Mouse (Mus musculus) CH12F3 (cell line): ENCODE data around the gene Ptprb.

Source experiments
- in situ Hi-C: fragments of 300-500 bp; cut with MboI; formaldehyde crosslinking; loops from 2 replicates; pipeline ENCODE4 v1.14.3; 2020; ENCODE audit warnings: low sequenced_read_pairs

Ptprb gene

DNA sequence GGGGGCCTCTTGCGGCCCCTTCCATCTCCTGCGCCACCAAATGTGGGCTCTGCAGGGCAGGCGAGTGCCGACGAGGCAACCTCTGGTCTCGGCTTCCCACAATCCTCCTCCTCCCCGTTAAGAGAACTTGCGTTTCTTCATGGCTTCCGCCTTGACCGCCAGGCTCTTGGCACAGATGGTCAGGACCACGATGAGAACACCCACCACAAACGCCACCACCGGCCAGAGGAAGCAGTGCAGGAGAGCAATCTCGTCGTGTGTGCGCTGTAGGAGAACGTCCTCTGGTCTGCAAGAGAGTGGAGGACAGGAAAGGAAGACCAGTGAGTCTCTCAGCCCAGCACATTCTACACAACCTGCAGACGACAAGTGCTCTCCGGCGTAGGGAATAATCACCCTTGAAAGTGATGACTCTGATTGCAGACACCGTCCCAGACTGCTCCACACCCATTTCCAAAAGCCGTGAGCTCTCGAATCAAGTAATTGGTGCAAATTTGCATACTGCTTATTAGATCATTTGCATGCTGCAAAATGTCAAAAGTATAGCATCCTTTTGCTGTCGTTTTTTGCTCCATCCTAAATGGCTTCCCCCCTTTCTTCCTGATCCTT lies 142.9 kb downstream of the Ptprb start:
- in situ Hi-C loops, result no loop called here

DNA sequence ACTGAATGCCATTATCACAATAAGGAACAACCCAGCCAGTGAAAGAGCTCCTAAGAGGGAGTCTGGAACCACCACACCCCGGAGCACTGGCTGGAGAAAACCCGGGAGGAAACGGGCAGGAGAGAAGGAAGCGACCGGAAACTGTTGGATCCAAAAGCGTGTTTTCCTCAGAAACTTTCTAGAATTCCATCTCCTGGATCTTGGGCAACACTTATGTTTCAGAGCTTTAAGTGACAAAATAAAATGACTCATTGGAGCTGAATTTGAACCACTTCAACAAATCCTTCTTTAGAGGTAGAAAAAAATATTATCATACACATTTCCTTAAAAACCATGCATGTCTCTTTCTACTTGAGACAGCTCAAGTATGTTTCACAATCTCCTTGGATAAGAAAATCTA lies 145.7 kb downstream of the Ptprb start:
- in situ Hi-C loops, result no loop called here

DNA sequence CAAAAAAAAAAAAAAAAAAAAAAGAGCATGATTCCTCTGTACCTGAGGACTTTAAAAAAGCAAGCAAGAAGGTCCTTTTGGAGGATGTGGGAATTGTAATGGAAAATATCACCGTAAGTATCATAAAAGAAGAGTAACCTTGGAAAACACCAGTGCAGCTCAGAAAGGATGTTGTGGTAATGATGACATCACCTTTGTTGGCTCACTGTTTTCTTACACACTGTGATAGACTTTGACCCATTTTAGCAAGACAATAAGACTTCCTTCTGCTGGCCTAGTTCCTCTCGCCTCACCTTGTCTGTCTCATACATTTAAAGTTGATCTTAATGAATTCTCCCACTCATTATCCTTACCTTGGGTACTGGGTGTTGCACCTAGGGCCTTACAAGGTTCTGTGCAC lies 147.2 kb downstream of the Ptprb start:
- in situ Hi-C loops, result no loop called here

DNA sequence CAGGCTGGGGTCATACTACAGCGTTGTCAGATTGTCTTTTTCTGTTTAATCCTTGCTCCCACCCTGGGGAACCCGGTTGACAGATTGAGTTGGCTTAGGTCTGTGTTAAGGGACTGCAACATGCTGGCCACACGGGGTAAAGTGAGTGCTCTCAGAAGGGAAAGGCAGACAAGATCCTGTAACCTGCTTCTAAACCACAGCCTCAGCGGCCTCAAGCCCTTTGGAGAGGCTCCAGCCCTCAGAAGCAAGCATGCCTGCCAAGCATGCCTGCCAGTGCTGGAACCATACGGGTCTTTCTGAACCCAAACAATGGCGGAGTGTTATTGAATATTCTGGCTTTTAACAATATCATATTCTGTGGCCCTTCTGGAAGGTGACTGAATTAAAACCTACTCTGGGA lies 149.6 kb downstream of the Ptprb start:
- in situ Hi-C loops, result no loop called here

DNA sequence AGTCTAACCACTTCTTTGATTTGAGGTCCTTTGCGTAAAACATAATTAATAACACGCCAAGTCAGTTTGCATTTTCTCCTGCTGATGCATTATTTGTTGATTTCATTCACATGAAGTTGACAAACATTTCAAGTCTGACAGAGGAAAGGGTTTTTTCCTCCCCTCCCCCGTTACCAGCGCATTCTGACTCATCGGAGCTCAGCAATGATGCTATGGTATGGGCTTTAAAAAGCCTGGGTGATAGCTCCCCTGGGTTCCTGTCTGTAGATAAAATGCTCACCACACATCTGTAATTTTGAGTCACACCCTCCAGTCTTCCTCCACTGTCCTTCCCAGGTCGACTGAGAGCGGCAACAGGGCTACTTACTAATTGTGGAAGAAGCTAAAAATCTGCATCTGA lies 150.9 kb downstream of the Ptprb start:
- in situ Hi-C loops, result no loop called here

DNA sequence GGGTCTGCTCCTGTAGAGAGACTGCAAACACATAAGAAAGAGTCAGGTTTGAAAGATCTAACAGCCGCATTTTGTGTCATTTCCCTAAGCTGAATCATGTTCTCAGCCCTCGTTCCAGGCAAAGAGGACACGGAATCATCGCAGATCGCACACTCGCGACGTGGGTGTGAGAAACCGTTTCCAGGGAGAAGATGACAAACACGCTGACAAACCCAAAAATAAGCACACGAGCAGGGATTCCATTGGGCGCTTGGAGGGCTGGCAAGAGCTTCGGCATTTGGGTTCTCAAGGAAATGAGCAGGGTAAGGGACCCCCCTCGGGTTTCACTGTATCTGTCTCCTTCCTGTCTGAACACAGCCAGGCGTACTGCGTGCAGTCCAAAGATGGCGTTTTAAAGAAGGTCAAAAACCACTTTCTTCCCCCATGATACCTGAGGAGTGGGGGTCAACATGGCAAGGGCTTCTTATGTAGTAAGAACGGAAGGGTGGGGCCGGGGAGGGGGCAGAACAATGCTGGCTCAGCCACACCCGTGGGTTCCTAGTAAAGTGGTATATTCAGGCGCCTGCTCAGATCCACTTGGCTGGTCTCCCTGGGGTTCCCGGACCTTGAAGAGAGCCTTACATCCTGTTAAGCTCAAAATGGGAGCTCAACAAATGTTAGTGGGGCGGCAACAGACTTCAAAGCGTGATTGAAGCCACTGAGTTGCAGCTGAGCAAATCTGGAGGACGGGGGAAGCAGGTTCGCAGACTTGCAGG lies 152.9 kb downstream of the Ptprb start:
- in situ Hi-C loops, result no loop called here

DNA sequence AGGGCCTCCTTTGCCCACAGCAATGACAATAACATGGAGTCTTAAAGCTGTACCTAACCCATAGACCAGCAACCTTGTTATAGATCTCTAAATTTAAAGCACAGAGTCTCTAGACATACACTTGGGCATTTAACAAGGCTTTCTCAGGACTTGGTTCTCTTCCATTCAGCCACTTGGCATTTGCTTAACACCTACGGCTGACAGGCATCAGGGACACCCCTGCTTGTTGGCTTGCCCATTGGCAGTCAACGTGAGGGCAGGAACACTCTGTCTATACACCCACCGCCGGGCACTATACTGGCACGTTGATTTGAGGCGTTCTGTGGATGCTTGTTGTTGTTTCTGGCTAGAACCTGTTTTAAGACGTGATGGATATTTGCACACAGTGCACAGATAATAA lies 157.1 kb downstream of the Ptprb start:
- in situ Hi-C loops, result no loop called here

DNA sequence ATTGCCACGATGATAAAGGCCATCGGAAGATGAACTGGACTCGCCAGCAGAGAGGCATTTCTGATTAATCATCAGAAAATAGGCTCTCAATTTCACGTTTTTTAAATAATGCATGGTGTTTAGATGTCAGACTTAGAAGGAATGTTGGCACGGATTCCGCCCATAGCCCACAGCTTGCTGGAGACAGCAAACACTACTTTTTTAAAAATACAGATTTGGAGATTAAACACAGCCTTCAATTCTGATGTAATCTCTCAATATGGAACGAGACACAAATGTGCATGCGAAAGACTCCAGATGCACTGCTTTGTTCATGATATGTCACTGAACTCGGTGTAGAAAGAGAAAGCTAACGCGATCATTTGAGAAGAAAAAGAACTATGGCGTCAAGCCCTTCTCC lies 160.1 kb downstream of the Ptprb start:
- in situ Hi-C loops, result no loop called here
